Mouse (Mus musculus) CH12.LX (cell line): ENCODE measurements around the gene Tha1. TPM values are rescaled to one million over a fixed set of nuclear protein-coding genes. Genes with fewer than 3 reads are reported as not detected.
A peak's percentile ranks its signal among the peaks of the same experiment; 100 is the strongest.

Experiments used
- DNase-seq: peaks from one replicate; pipeline ENCODE4 v3.0.0-alpha.2; 2013; ENCODE audit errors: extremely low read depth
- H3K27ac ChIP-seq: 2 replicates; pipeline ENCODE4 v1.5.1; 2012; ENCODE audit warnings: low read depth, mild to moderate bottlenecking, control low read depth, moderate library complexity; ENCODE audit not compliant: insufficient read depth
- H3K27me3 ChIP-seq: replicated peaks from 2 replicates; pipeline ENCODE3; 2012; ENCODE audit warnings: inconsistent platforms
- H3K36me3 ChIP-seq, 2 experiments: replicated peaks in 1 of 2; 2 replicates each; pipeline versions ENCODE3 to v1.6.1; 2012; ENCODE audit warnings: inconsistent platforms in 1 of 2, low read length in 1 of 2, mild to moderate bottlenecking in 1 of 2, mixed read lengths in 1 of 2, moderate library complexity in 1 of 2; ENCODE audit not compliant: control insufficient read depth in 1 of 2, insufficient read depth in 1 of 2
- H3K4me1 ChIP-seq, 2 experiments: 2 replicates each; pipeline ENCODE4 v1.6.1; 2012; ENCODE audit warnings: inconsistent platforms in 1 of 2, moderate library complexity in 1 of 2; ENCODE audit not compliant: insufficient read depth in 2 of 2, control insufficient read depth in 1 of 2
- H3K4me2 ChIP-seq: 2 replicates; pipeline ENCODE4 v1.6.1; 2012; ENCODE audit warnings: low read depth, mild to moderate bottlenecking, control low read depth; ENCODE audit not compliant: poor library complexity, insufficient read depth, severe bottlenecking
- H3K4me3 ChIP-seq, 3 experiments: fragments of 150-350 bp in 1 of 3; sonication (generic) in 1 of 3; replicated peaks in 1 of 3; 2 replicates each; pipeline versions ENCODE3 to v1.5.1; 2011 to 2012; ENCODE audit warnings: low read depth in 2 of 3, low read length in 2 of 3, mild to moderate bottlenecking in 2 of 3, moderate library complexity in 2 of 3, control low read depth in 1 of 3, improper control_type of control experiment in 1 of 3, inconsistent platforms in 1 of 3, mixed read lengths in 1 of 3; ENCODE audit not compliant: poor library complexity in 1 of 3
- H3K79me2 ChIP-seq: replicated peaks from 2 replicates; pipeline ENCODE4 v1.6.1; 2012; ENCODE audit warnings: mild to moderate bottlenecking, moderate library complexity; ENCODE audit not compliant: control insufficient read depth, poor library complexity, insufficient read depth, severe bottlenecking; ENCODE audit errors: extremely low read depth
- H3K9ac ChIP-seq: 2 replicates; pipeline ENCODE4 v1.6.1; 2012; ENCODE audit warnings: low read depth, mild to moderate bottlenecking, control low read depth, moderate library complexity; ENCODE audit not compliant: insufficient read depth
- H3K9me3 ChIP-seq: replicated peaks from 2 replicates; pipeline ENCODE3; 2012; ENCODE audit warnings: low read length, inconsistent platforms, mixed read lengths
- CHD1 ChIP-seq: IDR thresholded peaks from 2 replicates; pipeline ENCODE4 v1.6.1; 2012; ENCODE audit warnings: low read depth, low read length, improper control_type of control experiment, inconsistent platforms
- CTCF ChIP-seq, 2 experiments: IDR thresholded peaks in 1 of 2; conservative IDR thresholded peaks in 1 of 2; 2 replicates each; pipeline ENCODE4 v1.5.1; 2011 to 2012; ENCODE audit warnings: low read depth in 2 of 2, low read length in 2 of 2, improper control_type of control experiment in 1 of 2, inconsistent platforms in 1 of 2, mild to moderate bottlenecking in 1 of 2, moderate library complexity in 1 of 2
- ELF1 ChIP-seq: IDR thresholded peaks from 2 replicates; pipeline ENCODE4 v1.6.1; 2014; ENCODE audit warnings: low read depth, mild to moderate bottlenecking, inconsistent platforms, low read length, improper control_type of control experiment
- GABPA ChIP-seq: IDR thresholded peaks from 2 replicates; pipeline ENCODE4 v1.6.1; 2012; ENCODE audit warnings: low read depth, low read length, improper control_type of control experiment, inconsistent platforms; ENCODE audit not compliant: insufficient replicate concordance
- HCFC1 ChIP-seq: IDR thresholded peaks from 2 replicates; pipeline ENCODE4 v1.6.1; 2012; ENCODE audit warnings: low read depth, mild to moderate bottlenecking, inconsistent platforms, low read length, improper control_type of control experiment
- IRF4 ChIP-seq: IDR thresholded peaks from 2 replicates; pipeline ENCODE4 v1.6.1; 2014; ENCODE audit warnings: low read depth, mild to moderate bottlenecking, inconsistent platforms, low read length, improper control_type of control experiment
- JUND ChIP-seq: conservative IDR thresholded peaks from 2 replicates; pipeline ENCODE4 v1.6.1; 2011; ENCODE audit warnings: low read depth, low read length, improper control_type of control experiment
- KAT2A ChIP-seq: IDR thresholded peaks from 2 replicates; pipeline ENCODE4 v1.6.1; 2012; ENCODE audit warnings: low read length, improper control_type of control experiment, inconsistent platforms; ENCODE audit not compliant: insufficient replicate concordance
- MAFK ChIP-seq: IDR thresholded peaks from 2 replicates; pipeline ENCODE4 v1.6.1; 2011; ENCODE audit warnings: low read length, improper control_type of control experiment; ENCODE audit not compliant: insufficient replicate concordance
- MAZ ChIP-seq: IDR thresholded peaks from 2 replicates; pipeline ENCODE4 v1.6.1; 2012; ENCODE audit warnings: low read depth, mild to moderate bottlenecking, inconsistent platforms, low read length, improper control_type of control experiment, moderate library complexity
- MEF2A ChIP-seq: IDR thresholded peaks from 2 replicates; pipeline ENCODE4 v1.6.1; 2014; ENCODE audit warnings: low read depth, mild to moderate bottlenecking, inconsistent platforms, low read length, improper control_type of control experiment, borderline replicate concordance
- NRF1 ChIP-seq: IDR thresholded peaks from 2 replicates; pipeline ENCODE4 v1.6.1; 2014; ENCODE audit warnings: low read depth, mild to moderate bottlenecking, inconsistent platforms, low read length, improper control_type of control experiment, moderate library complexity
- POLR2A ChIP-seq: IDR thresholded peaks from 2 replicates; pipeline ENCODE4 v1.6.1; 2011; ENCODE audit warnings: low read depth, mild to moderate bottlenecking, improper control_type of control experiment, low read length
- SIN3A ChIP-seq: IDR thresholded peaks from 2 replicates; pipeline ENCODE4 v1.6.1; 2012; ENCODE audit warnings: low read length, improper control_type of control experiment, inconsistent platforms
- ZC3H11A ChIP-seq: IDR thresholded peaks from 2 replicates; pipeline ENCODE4 v1.6.1; 2012; ENCODE audit warnings: low read depth, mild to moderate bottlenecking, inconsistent platforms, low read length, improper control_type of control experiment
- dilution Hi-C: fragments of 300-500 bp; cut with MboI; formaldehyde crosslinking; loops from 2 replicates; pipeline ENCODE4 v1.14.3; 2020; ENCODE audit warnings: low sequenced_read_pairs; ENCODE audit not compliant: extremely low pct_unique_long_range_greater_than_20kb, extremely low pct_ligation_motif_present
- in situ Hi-C: fragments of 300-500 bp; cut with MboI; formaldehyde crosslinking; loops from 3 replicates; pipeline ENCODE4 v1.14.3; 2019; ENCODE audit warnings: low sequenced_read_pairs, low pct_ligation_motif_present, low pct_unique_long_range_greater_than_20kb, mixed read lengths
- polyA plus RNA-seq: library from polyadenylated mRNA; unstranded; fragments of >175 nt; gene quantifications from 2 replicates; pipeline ENCODE4 v1.2.1, GENCODE M21; 2012; ENCODE audit warnings: low read depth; ENCODE audit not compliant: insufficient read length
- total RNA-seq, 2 experiments: library from RNA; depleted of rRNA; stranded (reverse); fragments of 300-350 nt in 1 of 2; fragments of >200 nt in 1 of 2; gene quantifications; 2 replicates each; pipeline ENCODE4 v1.2.3; 2012 to 2014

The Tha1 gene
- total and polyA plus RNA-seq, 3 experiments, result not detected

DNA sequence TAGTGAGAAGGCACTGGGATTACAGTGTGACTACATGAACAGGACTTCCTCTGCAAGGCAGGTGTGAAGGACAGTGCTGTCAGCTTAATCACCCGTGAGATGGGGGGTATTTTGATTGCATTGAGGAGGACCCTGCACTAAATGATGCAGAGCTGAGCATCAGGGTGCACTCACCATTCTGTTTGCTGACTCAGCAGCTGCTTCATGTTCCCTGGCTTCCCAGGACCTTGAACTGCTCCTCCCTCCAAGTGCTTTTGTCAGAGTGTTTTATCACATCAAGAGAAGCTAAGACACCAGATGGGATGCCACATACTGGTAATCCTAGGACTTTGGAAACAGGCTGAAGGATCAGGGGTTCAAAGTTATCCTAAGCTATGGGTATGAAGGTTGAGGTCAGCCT lies 17.3 kb downstream of the Tha1 start:
- in situ Hi-C loops, result no loop called here
- Histone ChIP-seq H3K9me3 (peaks cover 13% of the 10 kb centered on the region), H3K79me2 (peaks cover 19% of the 10 kb centered on the region), H3K4me3 (no peak overlapping the region), H3K27ac (no peak overlapping the region), H3K27me3 (no peaks in the 10 kb centered on the region), H3K4me1 (peaks cover 0 to 12% of the 10 kb centered on the region in 2 experiments; a peak in 2 of 4 replicates), H3K9ac (no peak overlapping the region), H3K36me3 (peaks cover 48 to 79% of the 10 kb centered on the region in 2 experiments), H3K4me2 (no peak overlapping the region)
- no peak for DNase-seq
- TF ChIP-seq JUND, result no peak
- no peak for TF ChIP-seq HCFC1
- no peak for TF ChIP-seq MAZ
- TF ChIP-seq GABPA, result no peak
- no peak for TF ChIP-seq NRF1
- no peak for TF ChIP-seq CHD1
- peak; percentile 93 for TF ChIP-seq MAFK
- dilution Hi-C loops, result no loop called here

GRCm38 (mm10) chr11:117855360-117855759 lies 17.9 kb downstream of the Tha1 start:
- no peak overlapping the region for H3K4me3 ChIP-seq
- H3K4me2 ChIP-seq, result no peak overlapping the region
- no peak overlapping the region for H3K27ac ChIP-seq
- no peak overlapping the region for H3K9ac ChIP-seq
- no peak for TF ChIP-seq ZC3H11A
- TF ChIP-seq KAT2A, result no peak
- no peak for TF ChIP-seq IRF4
- no peak for TF ChIP-seq JUND
- TF ChIP-seq, all 38 proteins: peak for 0
- DNase-seq, result no peak
- Histone ChIP-seq H3K4me1 (peaks cover 2 to 17% of the 10 kb centered on the region in 2 experiments), H3K79me2 (peaks cover 25% of the 10 kb centered on the region), H3K9me3 (peaks cover 13% of the 10 kb centered on the region), H3K27me3 (no peaks in the 10 kb centered on the region), H3K36me3 (peaks cover 48 to 81% of the 10 kb centered on the region in 2 experiments)
- in situ Hi-C loops, result no loop called here
- dilution Hi-C loops, result no loop called here

DNA sequence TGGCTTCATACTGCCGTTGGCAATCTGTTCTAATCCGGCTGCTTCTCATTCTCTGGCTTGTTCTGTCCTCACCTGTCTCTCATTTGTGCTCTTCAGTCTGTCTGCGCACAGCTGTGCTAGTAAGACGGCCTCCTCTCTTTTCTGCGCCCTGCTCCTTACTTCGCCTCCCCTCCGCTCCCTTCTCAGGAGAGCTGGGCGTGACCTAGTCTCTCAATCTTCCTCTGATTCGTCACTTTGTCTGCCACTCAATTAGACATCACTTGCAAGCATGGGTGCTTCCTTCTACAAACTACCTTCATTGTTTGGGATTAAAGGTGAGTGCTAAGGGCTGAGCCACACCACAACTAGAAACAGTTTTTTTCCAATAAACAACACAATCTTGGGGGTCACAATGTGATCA lies 19.0 kb downstream of the Tha1 start:
- peaks cover 13% of the 10 kb centered on the region for H3K9me3 ChIP-seq
- in situ Hi-C loops, result no loop called here
- dilution Hi-C loops, result no loop called here

More for the DNA sequence above, 19.0 kb downstream of the Tha1 start:
- Histone ChIP-seq H3K79me2 (peaks cover 36% of the 10 kb centered on the region), H3K27me3 (no peaks in the 10 kb centered on the region), H3K36me3 (peaks cover 48 to 80% of the 10 kb centered on the region in 2 experiments), H3K4me1 (peaks cover 4 to 19% of the 10 kb centered on the region in 2 experiments), H3K4me2 (no peak overlapping the region), H3K9ac (no peak overlapping the region), H3K27ac (no peak overlapping the region), H3K4me3 (no peak overlapping the region)
- no peak for DNase-seq
- TF ChIP-seq MEF2A (no peak), GABPA (no peak), SIN3A (no peak), CTCF (conservative IDR thresholded peaks at IDR 0.05 in 1 of 2, IDR thresholded peaks at IDR 0.05 in 1 of 2; ENCODE audit: low read depth in 2 of 2, low read length in 2 of 2) (no peak), CHD1 (no peak), ELF1 (no peak), IRF4 (no peak), POLR2A (no peak)
